8 mouse cellular contexts compared by ENCODE assay signal in the genomic region with DNA sequence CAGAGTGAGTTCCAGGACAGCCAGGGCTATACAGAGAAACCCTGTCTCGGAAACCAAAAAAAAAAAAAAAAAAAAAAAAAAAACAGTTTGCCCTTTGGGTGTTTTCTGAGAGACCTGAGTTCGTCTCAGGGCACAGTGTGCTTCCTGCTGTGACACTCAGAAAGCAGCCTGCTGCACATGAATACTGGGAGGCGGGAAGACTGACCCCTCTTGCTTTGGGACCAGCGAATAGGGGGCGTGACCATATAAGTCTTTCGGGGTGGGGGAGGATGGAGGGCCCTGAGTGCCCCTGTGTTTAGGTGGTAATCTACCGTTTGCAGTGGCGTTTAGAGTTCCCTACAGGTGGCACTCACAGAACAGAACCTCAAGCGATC. TPM values are rescaled to one million over a fixed set of nuclear protein-coding genes. Genes with fewer than 3 reads are reported as not detected.
A peak's percentile ranks its signal among the peaks of the same experiment; 100 is the strongest.
DNase-seq lines count a peak whose midpoint lies in the region; ATAC-seq and TF ChIP-seq lines count a peak whose summit lies in the region.

No protein-coding gene starts in this region.

- 4% methylated on average over 9 of the region's 9 CpGs for WGBS in kidney, embryonic 15.5 days
- 2% methylated on average over 8 of the region's 9 CpGs for WGBS in hindbrain, embryonic 14.5 days
- 6% methylated on average over 8 of the region's 9 CpGs for WGBS in midbrain, embryonic 15.5 days

- TF ChIP-seq CTCF in bone marrow macrophage, adult 2 months (IDR thresholded peaks at IDR 0.05; ENCODE audit: low read depth, low read length) = no peak

- H3K27ac ChIP-seq in kidney, embryonic 15.5 days = 0 out of 2 replicates have a peak overlapping the region, but pooled peaks have one; percentile 22
- H3K27ac ChIP-seq in bone marrow macrophage, adult 2 months (ENCODE audit: insufficient read depth, low read depth, low read length) = no peak overlapping the region
- H3K27ac ChIP-seq in hindbrain, embryonic 14.5 days = no peak overlapping the region
- no peak overlapping the region for H3K27ac ChIP-seq in midbrain, embryonic 15.5 days

- no peak for DNase-seq in kidney, postnatal 14 days
- DNase-seq in hindbrain, embryonic 14.5 days (ENCODE audit: low spot score) = no peak
- DNase-seq in frontal cortex, postnatal 36 days (ENCODE audit: low spot score in 2 of 2) = no peak
- no peak for DNase-seq in urinary bladder, postnatal 25 days (ENCODE audit: low spot score)
- DNase-seq in heart, postnatal 36 days = no peak

- H3K4me2 ChIP-seq in kidney, embryonic 15.5 days = peak overlapping the region; percentile 82
- peak overlapping the region; percentile 62 for H3K4me2 ChIP-seq in hindbrain, embryonic 14.5 days (replicated peaks)
- peak overlapping the region; percentile 83 for H3K4me2 ChIP-seq in midbrain, embryonic 15.5 days

- H3K4me1 ChIP-seq in kidney, embryonic 15.5 days = peaks cover 48% of the 10 kb centered on the region
- peaks cover 4% of the 10 kb centered on the region; the same call in 1 of the 2 replicates for H3K4me1 ChIP-seq in bone marrow macrophage, adult 2 months (ENCODE audit: control insufficient read depth, insufficient read depth, low read length)
- 0 out of 2 replicates have a peak, but pooled peaks cover 10% of the 10 kb centered on the region for H3K4me1 ChIP-seq in hindbrain, embryonic 14.5 days (replicated peaks; ENCODE audit: control insufficient read depth, insufficient read depth, low read length)
- H3K4me1 ChIP-seq in midbrain, embryonic 15.5 days = peaks cover 39% of the 10 kb centered on the region

- no peaks in the 10 kb centered on the region for H3K9me3 ChIP-seq in kidney, embryonic 15.5 days (replicated peaks)
- no peaks in the 10 kb centered on the region for H3K9me3 ChIP-seq in hindbrain, embryonic 14.5 days (ENCODE audit: control insufficient read depth, low read length)
- no peaks in the 10 kb centered on the region for H3K9me3 ChIP-seq in midbrain, embryonic 15.5 days

- peak; percentile 8 for ATAC-seq in kidney, embryonic 15.5 days (replicated peaks; ENCODE audit: low FRiP score)
- peak; percentile 9; the same call in 1 of the 2 replicates for ATAC-seq in hindbrain, embryonic 14.5 days (ENCODE audit: low FRiP score)
- peak; percentile 1; the same call in 1 of the 2 replicates for ATAC-seq in midbrain, embryonic 15.5 days (replicated peaks)

- peak overlapping the region; percentile 57 for H3K4me3 ChIP-seq in kidney, embryonic 15.5 days (replicated peaks)
- peak overlapping the region; percentile 48 for H3K4me3 ChIP-seq in bone marrow macrophage, adult 2 months (ENCODE audit: insufficient read depth, low read length)
- H3K4me3 ChIP-seq in hindbrain, embryonic 14.5 days (replicated peaks; ENCODE audit: low read length) = peak overlapping the region; percentile 51
- H3K4me3 ChIP-seq in midbrain, embryonic 15.5 days = peak overlapping the region; percentile 59

- H3K36me3 ChIP-seq in kidney, embryonic 15.5 days = no peaks in the 10 kb centered on the region
- H3K36me3 ChIP-seq in hindbrain, embryonic 14.5 days (replicated peaks; ENCODE audit: control insufficient read depth, insufficient read depth) = no peaks in the 10 kb centered on the region
- H3K36me3 ChIP-seq in midbrain, embryonic 15.5 days (replicated peaks) = no peaks in the 10 kb centered on the region

- intact Hi-C loops in heart, postnatal 36 days (cut with DNase I) = no loop called here

- 0 out of 2 replicates have a peak overlapping the region, but pooled peaks have one; percentile 48 for H3K9ac ChIP-seq in kidney, embryonic 15.5 days
- peak overlapping the region; percentile 59; the same call in 1 of the 2 replicates for H3K9ac ChIP-seq in hindbrain, embryonic 14.5 days
- peak overlapping the region; percentile 59; the same call in 1 of the 2 replicates for H3K9ac ChIP-seq in midbrain, embryonic 15.5 days

- no peak for TF ChIP-seq POLR2A in bone marrow macrophage, adult 2 months (IDR thresholded peaks at IDR 0.05; ENCODE audit: borderline replicate concordance, low read depth, low read length)

- H3K27me3 ChIP-seq in kidney, embryonic 15.5 days = peaks cover 13% of the 10 kb centered on the region
- H3K27me3 ChIP-seq in hindbrain, embryonic 14.5 days (ENCODE audit: control insufficient read depth, insufficient read depth, low read length) = no peaks in the 10 kb centered on the region
- H3K27me3 ChIP-seq in midbrain, embryonic 15.5 days (replicated peaks) = no peaks in the 10 kb centered on the region

RNA-seq across cellular contexts. Expression of a gene that starts 0.6 kb away (rescaled TPM):
- 18.9 and 22.7 TPM in 2 replicates for polyA plus RNA-seq in kidney, embryonic 15.5 days (2015; fragmentation: Nextera tagmentation; extraction: Ambion mirVana)
- 1.4 and 2.2 TPM in 2 replicates for polyA plus RNA-seq in bone marrow macrophage, adult 2 months (2012; ENCODE audit: insufficient read depth, insufficient read length, missing spikeins)
- 158 and 173 TPM in 2 replicates for polyA plus RNA-seq in hindbrain, embryonic 14.5 days (2014; fragmentation: Nextera tagmentation; extraction: Ambion mirVana)
- 176 and 189 TPM in 2 replicates for polyA plus RNA-seq in midbrain, embryonic 15.5 days (2015; fragmentation: Nextera tagmentation; extraction: Ambion mirVana)
- 10 to 100 TPM; 53.3 to 77.9 TPM for total RNA-seq in heart, postnatal 36 days (2021)
